Mouse (Mus musculus) CD8-positive naive resting alpha-beta T cell, adult 57 days (primary cell): ENCODE results near the gene Rpl9. TPM values are rescaled to one million over a fixed set of nuclear protein-coding genes. Genes with fewer than 3 reads are reported as not detected.

ENCODE experiments used
- total RNA-seq: library from RNA; stranded (reverse); gene quantifications from one replicate; pipeline ENCODE4 v1.2.4, GENCODE M21; 2023

The Rpl9 gene
- total RNA-seq: 2,939 TPM

DNA sequence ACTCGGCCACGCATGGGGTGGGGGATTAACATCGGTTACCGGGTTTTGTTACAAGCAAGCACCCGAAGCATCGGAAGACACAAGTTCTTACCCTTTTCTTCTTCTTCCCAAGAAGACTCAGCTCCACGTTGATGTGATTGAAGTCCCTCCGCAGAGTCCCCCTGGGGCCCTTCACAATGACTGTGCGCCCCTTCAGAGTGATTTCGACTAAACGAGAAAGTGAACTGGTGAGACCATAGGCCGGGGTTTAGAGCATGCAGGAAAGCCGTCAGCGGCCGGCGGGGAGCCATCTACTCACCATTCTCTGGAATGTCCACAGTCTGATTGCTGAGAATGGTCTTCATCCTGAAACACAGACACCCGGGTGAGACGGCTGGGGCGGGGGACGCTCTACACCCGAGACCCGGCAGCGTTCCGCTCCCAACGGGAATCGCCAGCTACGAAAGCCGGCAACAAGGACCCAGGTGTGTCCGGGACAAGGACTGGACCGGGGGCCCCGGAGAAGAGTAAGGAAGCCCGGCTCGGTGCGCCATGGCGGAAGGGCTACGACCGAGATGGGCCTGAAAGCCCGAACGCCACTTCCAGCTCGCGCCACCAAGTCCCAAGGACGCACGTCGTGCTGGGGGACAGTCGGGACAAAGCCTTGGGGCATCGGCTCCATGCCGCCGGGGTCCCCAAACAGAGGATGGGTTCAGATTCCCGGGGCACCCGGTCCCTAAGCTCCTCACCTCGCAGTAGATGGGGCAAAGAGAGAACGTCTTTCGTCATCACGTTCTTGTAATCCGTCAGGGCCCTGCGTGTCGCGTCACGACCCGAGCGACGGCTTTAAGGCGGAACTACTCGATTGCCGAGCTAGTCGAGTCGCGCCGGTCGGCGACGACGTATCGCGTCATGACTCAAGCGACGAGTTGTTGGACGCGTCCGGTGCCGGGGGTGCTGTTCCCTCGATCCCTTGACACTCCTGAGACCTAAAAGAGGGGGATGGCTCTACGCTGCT is at the start of gene Rpl9, which contains the start of gene Lias:
Gene Rpl9 (minus strand): TSS at position 797 of the 997 bp plus-strand sequence.
Gene Lias (plus strand): TSS at position 850 of the 997 bp plus-strand sequence.

DNA sequence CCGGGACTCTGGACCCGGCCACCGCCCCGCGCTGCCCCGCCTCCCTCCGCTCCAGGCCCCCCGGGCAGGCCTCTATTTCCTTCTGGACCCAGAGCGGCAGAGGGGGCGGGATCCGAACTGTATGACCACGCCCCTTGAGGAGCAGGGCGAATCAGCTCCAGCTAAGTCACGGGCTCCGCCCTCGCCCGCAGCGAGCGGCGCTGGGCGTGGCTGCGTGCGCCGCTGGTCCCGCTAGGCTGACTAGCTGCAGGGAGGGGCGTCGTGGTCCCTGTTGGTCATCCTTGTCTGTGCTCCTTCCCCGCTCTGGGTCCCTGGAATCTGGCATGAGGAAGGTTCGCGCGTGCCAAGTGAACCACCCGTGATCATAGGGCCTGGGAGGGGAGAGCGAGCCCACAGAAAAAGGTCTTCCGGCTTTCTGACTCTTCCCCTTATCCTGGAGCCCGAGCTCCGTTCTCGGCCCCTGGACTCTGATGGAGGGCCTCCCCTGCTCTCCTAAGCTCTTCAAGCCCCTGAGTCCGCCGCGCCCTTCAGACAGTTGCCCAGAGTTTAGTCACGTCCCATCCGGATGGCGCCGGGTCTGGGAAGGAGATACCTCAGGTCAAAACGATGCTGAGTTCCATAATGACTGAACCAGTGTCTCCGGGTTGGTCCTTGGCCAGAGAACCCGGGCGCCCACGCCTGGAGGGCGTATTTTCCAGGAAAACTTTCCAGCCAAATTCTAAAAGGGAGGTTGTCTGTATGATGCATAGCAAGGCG is 44.7 kb upstream of the Rpl9 start, which contains the start of gene Ugdh:
Gene Ugdh (minus strand): TSS at position 144 of the 756 bp plus-strand sequence.

DNA sequence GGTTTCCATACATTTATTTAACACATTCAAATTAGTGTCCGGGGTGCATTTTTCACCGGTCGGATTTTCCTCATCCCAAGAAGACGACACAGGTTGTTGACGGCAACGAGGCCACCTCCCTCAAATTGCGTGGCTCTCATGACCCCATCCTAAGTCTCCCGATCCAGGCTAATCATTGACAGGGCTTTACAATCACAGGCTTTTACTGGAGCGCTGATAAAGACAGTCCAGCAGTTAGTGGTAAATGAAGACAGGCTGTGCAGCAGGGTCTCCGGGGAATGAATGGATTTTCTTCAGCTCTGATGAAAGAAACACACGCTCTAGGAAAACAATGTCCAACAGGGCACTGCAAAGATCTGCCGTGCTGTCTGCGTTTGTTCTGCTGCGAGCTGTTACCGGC is 43.1 kb downstream of the Rpl9 start, which contains the start of gene Klb:
Gene Klb (plus strand): TSS at position 147 of the 400 bp plus-strand sequence.

Other genes starting within 250 kb of the Rpl9 start
- gene Wdr19, start 191.7 kb downstream of the Rpl9 start, total RNA-seq: 5.1 TPM
- 50.0 TPM for gene Rfc1, start 55.8 kb downstream of the Rpl9 start, total RNA-seq
- not detected for gene Klb, start 43.1 kb downstream of the Rpl9 start, total RNA-seq
- gene Lias, start 53 bp upstream of the Rpl9 start, total RNA-seq: 35.5 TPM
- gene Ugdh, start 44.5 kb upstream of the Rpl9 start, total RNA-seq: 24.5 TPM
- gene Gm43552, start 101.4 kb upstream of the Rpl9 start, total RNA-seq: not detected
- gene Smim14, start 145.7 kb upstream of the Rpl9 start, total RNA-seq: 112 TPM
- 71.2 TPM for gene Ube2k, start 145.8 kb upstream of the Rpl9 start, total RNA-seq